Mouse (Mus musculus) olfactory bulb, adult 2 months (tissue): ENCODE results near the gene Sbp. TPM values are rescaled to one million over a fixed set of nuclear protein-coding genes. Genes with fewer than 3 reads are reported as not detected.

Experiments used
- H3K27ac ChIP-seq: fragments of 200-500 bp; 2 replicates; pipeline ENCODE4 v1.5.1; 2012; ENCODE audit warnings: low read depth, low read length; ENCODE audit not compliant: insufficient read depth
- H3K4me1 ChIP-seq: fragments of 200-500 bp; 2 replicates; pipeline ENCODE4 v1.6.1; 2012; ENCODE audit warnings: low read length; ENCODE audit not compliant: control insufficient read depth, insufficient read depth
- H3K4me3 ChIP-seq: fragments of 200-500 bp; 2 replicates; pipeline ENCODE4 v1.5.1; 2012; ENCODE audit warnings: mild to moderate bottlenecking, low read depth, low read length, moderate library complexity; ENCODE audit not compliant: insufficient read depth
- CTCF ChIP-seq: fragments of 200-500 bp; IDR thresholded peaks from 2 replicates; pipeline ENCODE4 v1.5.1; 2012; ENCODE audit warnings: low read depth, mild to moderate bottlenecking, low read length, moderate library complexity; ENCODE audit not compliant: insufficient read depth
- POLR2A ChIP-seq: fragments of 200-500 bp; IDR thresholded peaks from 2 replicates; pipeline ENCODE4 v1.6.1; 2012; ENCODE audit warnings: mild to moderate bottlenecking, low read depth, low read length, moderate library complexity; ENCODE audit not compliant: insufficient read depth
- WGBS: fragments of 180-500 bp; shearing (Covaris S2); methylation state at CpG from one replicate; pipeline ENCODE4 v1.1.7; 2018; 5-methylcytosine and 5-hydroxymethylcytosine counted together
- polyA plus RNA-seq: library from polyadenylated mRNA; stranded (reverse); fragments of >200 nt; gene quantifications from 2 replicates; pipeline ENCODE4 v1.2.4, GENCODE M21; 2012; ENCODE audit warnings: low replicate concordance; ENCODE audit not compliant: missing spikeins, insufficient read depth, insufficient read length

Gene Sbp
- polyA plus RNA-seq, 1 experiment, result not detected

- H3K27ac ChIP-seq, result no peak overlapping the region
Measured at GRCm38 (mm10) chr17:23982912-23983311, 41.4 kb downstream of the Sbp start.

GRCm38 (mm10) chr17:23984989-23985388 lies 43.5 kb downstream of the Sbp start:
- Histone ChIP-seq H3K27ac (no peak overlapping the region), H3K4me3 (no peak overlapping the region), H3K4me1 (no peaks in the 10 kb centered on the region; the same call in 1 of the 2 replicates)
- no peak for TF ChIP-seq CTCF
- no peak for TF ChIP-seq POLR2A
- WGBS, result 89% methylated on average over 1 of the region's 1 CpGs

More at GRCm38 (mm10) chr17:23982912-23983311, 41.4 kb downstream of the Sbp start:
- TF ChIP-seq POLR2A (no peak), CTCF (no peak)
- peaks cover 2% of the 10 kb centered on the region; the same call in 1 of the 2 replicates for H3K4me1 ChIP-seq
- WGBS, result 82% methylated on average over 4 of the region's 4 CpGs
- H3K4me3 ChIP-seq, result no peak overlapping the region

- Histone ChIP-seq H3K4me1 (peaks cover 16% of the 10 kb centered on the region), H3K27ac (no peak overlapping the region), H3K4me3 (no peak overlapping the region)
- no peak for TF ChIP-seq CTCF
- no peak for TF ChIP-seq POLR2A
- WGBS, result 25% methylated on average over 2 of the region's 2 CpGs
Measured at GRCm38 (mm10) chr17:23989802-23990201, 48.3 kb downstream of the Sbp start.

- no peak overlapping the region for H3K27ac ChIP-seq
- TF ChIP-seq POLR2A, result no peak
- TF ChIP-seq CTCF, result no peak
- H3K4me1 ChIP-seq, result peaks cover 16% of the 10 kb centered on the region
- no peak overlapping the region for H3K4me3 ChIP-seq
- WGBS, result 77% methylated on average over 9 of the region's 9 CpGs
Measured at GRCm38 (mm10) chr17:23992789-23993553, 51.5 kb downstream of the Sbp start.

DNA sequence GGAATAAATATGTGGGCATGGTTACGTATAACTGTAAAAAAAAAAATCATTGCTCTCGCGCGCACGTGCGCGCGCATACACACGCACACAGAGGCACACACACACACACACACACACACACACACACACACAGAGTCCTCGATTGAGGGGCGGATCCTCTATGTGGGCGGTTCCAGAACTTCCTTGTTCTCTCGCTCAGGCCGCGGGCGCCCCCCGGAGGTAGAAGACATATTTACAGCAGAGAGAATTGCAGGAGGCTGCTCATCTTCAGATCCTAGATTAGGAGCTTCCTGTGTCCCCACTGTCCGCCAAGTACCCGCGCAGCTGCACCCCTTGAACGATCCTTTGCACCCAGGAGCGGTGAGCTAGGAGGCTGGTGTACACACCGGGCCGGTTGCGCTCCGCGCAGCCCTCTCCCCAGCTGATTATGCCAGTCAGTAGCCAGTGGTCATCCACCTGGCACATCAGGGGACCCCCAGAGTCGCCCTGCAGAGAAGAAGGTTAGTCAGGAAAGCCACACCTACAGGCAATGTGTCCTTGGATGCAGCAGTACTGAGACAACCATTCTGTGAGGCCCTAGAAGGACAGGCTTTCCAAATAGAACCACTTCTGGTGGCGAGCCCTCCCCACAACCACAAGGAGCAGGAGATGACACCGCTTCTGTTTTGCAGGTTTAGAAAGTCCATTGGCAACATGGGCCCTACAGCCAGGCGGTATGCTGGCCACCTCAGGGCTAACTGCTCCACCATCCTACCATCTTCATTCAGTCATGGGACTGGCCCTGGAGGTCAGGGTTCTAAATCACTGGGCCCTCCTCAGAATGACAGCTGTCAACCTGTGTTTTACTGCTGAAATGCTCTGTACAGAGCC lies 52.3 kb downstream of the Sbp start:
- peak overlapping the region; percentile 19; the same call in 1 of the 2 replicates for H3K4me3 ChIP-seq
- peaks cover 16% of the 10 kb centered on the region for H3K4me1 ChIP-seq
- H3K27ac ChIP-seq, result no peak overlapping the region
- no peak for TF ChIP-seq POLR2A
- peak; percentile 62; the same call in 1 of the 2 replicates for TF ChIP-seq CTCF
- 10% methylated on average over 31 of the region's 31 CpGs for WGBS

DNA sequence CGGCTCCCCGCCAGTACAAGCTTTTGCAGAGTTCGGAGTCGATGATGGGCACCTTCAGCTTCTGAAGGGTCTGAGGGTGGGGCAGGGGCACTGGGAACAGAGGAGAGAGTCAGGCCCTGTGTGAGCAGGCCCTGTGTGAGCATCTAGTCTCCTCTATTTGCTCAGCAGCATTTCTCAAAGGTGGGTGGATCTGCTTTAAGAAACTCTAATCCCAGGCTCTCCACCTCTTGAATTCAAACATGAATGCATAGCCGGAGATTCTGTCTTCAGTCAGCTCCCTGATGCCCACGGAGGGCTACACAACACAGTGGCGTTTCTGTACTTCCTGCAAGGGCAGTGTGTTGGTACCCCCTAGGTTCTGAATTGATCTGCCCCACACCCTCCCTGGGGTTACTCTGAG lies 53.2 kb downstream of the Sbp start:
- H3K27ac ChIP-seq, result no peak overlapping the region
- TF ChIP-seq POLR2A (no peak), CTCF (no peak)
- 64% methylated on average over 7 of the region's 7 CpGs for WGBS
- no peak overlapping the region for H3K4me3 ChIP-seq
- peaks cover 17% of the 10 kb centered on the region for H3K4me1 ChIP-seq

Other genes with a start within 250 kb of the Sbp start
- not detected in 2 replicates for gene 1520401A03Rik, start 218.9 kb upstream of the Sbp start, polyA plus RNA-seq
- gene Pkmyt1, start 215.3 kb upstream of the Sbp start, polyA plus RNA-seq, result not detected in 2 replicates
- not detected in 2 replicates for gene Paqr4, start 200.8 kb upstream of the Sbp start, polyA plus RNA-seq
- not detected in 2 replicates for gene Kremen2, start 195.8 kb upstream of the Sbp start, polyA plus RNA-seq
- not detected in 2 replicates for gene Flywch1, start 170.1 kb upstream of the Sbp start, polyA plus RNA-seq
- gene Flywch2, start 155.6 kb upstream of the Sbp start, polyA plus RNA-seq, result not detected in 2 replicates
- 383 and 683 TPM in 2 replicates for gene Srrm2, start 151.1 kb upstream of the Sbp start, polyA plus RNA-seq
- gene Elob, start 112.5 kb upstream of the Sbp start, polyA plus RNA-seq, result not detected in 2 replicates
- gene Prss33, start 105.6 kb upstream of the Sbp start, polyA plus RNA-seq, result not detected in 2 replicates
- not detected in 2 replicates for gene Prss32, start 97.8 kb upstream of the Sbp start, polyA plus RNA-seq
- gene Prss41, start 97.5 kb upstream of the Sbp start, polyA plus RNA-seq, result not detected in 2 replicates
- gene Prss21, start 73.6 kb upstream of the Sbp start, polyA plus RNA-seq, result not detected in 2 replicates
- gene Dcpp1, start 60.8 kb upstream of the Sbp start, polyA plus RNA-seq, result not detected in 2 replicates
- not detected in 2 replicates for gene Dcpp2, start 60.8 kb upstream of the Sbp start, polyA plus RNA-seq
- gene Dcpp3, start 24.2 kb upstream of the Sbp start, polyA plus RNA-seq, result not detected in 2 replicates
- gene Sbpl, start 13.6 kb downstream of the Sbp start, polyA plus RNA-seq, result not detected in 2 replicates
- gene Prss30, start 38.9 kb downstream of the Sbp start, polyA plus RNA-seq, result not detected in 2 replicates
- gene Prss22, start 56.4 kb downstream of the Sbp start, polyA plus RNA-seq, result not detected in 2 replicates
- not detected in 2 replicates for gene Prss27, start 96.5 kb downstream of the Sbp start, polyA plus RNA-seq
- not detected in 2 replicates for gene Kctd5, start 131.8 kb downstream of the Sbp start, polyA plus RNA-seq
- gene Pdpk1, start 209.3 kb downstream of the Sbp start, polyA plus RNA-seq, result not detected in 2 replicates
- gene Amdhd2, start 222.1 kb downstream of the Sbp start, polyA plus RNA-seq, result not detected in 2 replicates
- gene Atp6v0c, start 228.0 kb downstream of the Sbp start, polyA plus RNA-seq, result 528 TPM in 1 of 2 replicates, not detected in the other